Mouse (Mus musculus) stomach, embryonic 15.5 days (tissue): ENCODE data around the gene 3110040N11Rik. TPM values are rescaled to one million over a fixed set of nuclear protein-coding genes. Genes with fewer than 3 reads are reported as not detected.
A peak's percentile ranks its signal among the peaks of the same experiment; 100 is the strongest.

Experiments
- ATAC-seq: fragments of 200-750 bp; cut with Nextera tagmentation; 2 replicates; pipeline ENCODE4 v1.8.0; 2017; ENCODE audit warnings: low read depth, moderate number of reproducible peaks, moderate TSS enrichment; ENCODE audit not compliant: insufficient read depth, low FRiP score
- H3K27ac ChIP-seq: fragments of 300-500 bp; sonication (generic); 2 replicates; pipeline ENCODE4 v1.5.1; 2015; ENCODE audit warnings: mild to moderate bottlenecking, inconsistent platforms
- H3K27me3 ChIP-seq: fragments of 300-500 bp; sonication (generic); replicated peaks from 2 replicates; pipeline ENCODE4 v1.6.1; 2015; ENCODE audit warnings: inconsistent platforms
- H3K36me3 ChIP-seq: fragments of 300-500 bp; sonication (generic); 2 replicates; pipeline ENCODE4 v1.6.1; 2015; ENCODE audit warnings: inconsistent platforms
- H3K4me1 ChIP-seq: fragments of 300-500 bp; sonication (generic); 2 replicates; pipeline ENCODE4 v1.6.1; 2015; ENCODE audit warnings: inconsistent platforms
- H3K4me2 ChIP-seq: fragments of 300-500 bp; sonication (generic); 2 replicates; pipeline ENCODE4 v1.6.1; 2015; ENCODE audit warnings: mild to moderate bottlenecking, inconsistent platforms
- H3K4me3 ChIP-seq: fragments of 300-500 bp; sonication (generic); replicated peaks from 2 replicates; pipeline ENCODE4 v1.5.1; 2015; ENCODE audit warnings: inconsistent platforms
- H3K9ac ChIP-seq: fragments of 300-500 bp; sonication (generic); 2 replicates; pipeline ENCODE4 v1.6.1; 2015; ENCODE audit warnings: inconsistent platforms
- H3K9me3 ChIP-seq: fragments of 300-500 bp; sonication (generic); 2 replicates; pipeline ENCODE4 v1.6.1; 2016; ENCODE audit warnings: inconsistent platforms
- WGBS: fragments of 180-500 bp; shearing (Covaris S2); methylation state at CpG from one replicate; pipeline ENCODE4 v1.1.7; 2015; 5-methylcytosine and 5-hydroxymethylcytosine counted together
- polyA plus RNA-seq: library from polyadenylated mRNA; unstranded; fragments of >200 nt; fragmentation: Nextera tagmentation; extraction: Ambion mirVana; gene quantifications from 2 replicates; pipeline ENCODE4 v1.2.1, GENCODE M21; 2015

The 3110040N11Rik gene
- polyA plus RNA-seq, 1 experiment from 2014 or later = 48.6 TPM

DNA sequence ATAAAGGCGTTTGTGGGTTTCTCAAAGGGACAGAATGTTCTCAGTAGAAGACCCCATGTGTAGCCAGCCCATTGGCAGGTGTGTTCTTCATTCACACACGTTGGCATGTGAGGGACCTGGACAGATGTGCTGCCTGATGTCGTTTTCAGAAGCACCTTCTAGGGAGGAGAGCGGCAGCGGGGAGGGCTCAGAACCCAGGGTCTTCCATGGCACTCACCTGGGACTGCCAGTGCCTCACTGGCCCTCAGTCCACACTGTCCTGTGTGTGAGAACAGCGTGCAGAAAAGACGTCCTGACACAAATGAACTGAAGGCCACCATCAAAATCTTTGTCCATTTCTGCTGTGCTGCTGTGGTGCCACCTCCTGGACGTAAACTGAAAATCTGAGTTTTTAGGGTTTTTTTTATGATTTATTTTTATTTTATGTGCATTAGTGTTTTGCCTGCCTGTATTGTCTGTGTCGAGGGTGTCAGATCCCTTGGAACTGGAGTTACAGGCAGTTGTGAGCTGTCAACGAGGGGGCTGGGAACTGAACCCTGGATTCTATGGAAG lies 11.5 kb downstream of the 3110040N11Rik start:
- H3K27me3 ChIP-seq = no peaks in the 10 kb centered on the region
- H3K4me3 ChIP-seq = no peak overlapping the region
- H3K9me3 ChIP-seq = 0 out of 2 replicates have a peak, but pooled peaks cover 7% of the 10 kb centered on the region
- no peak overlapping the region for H3K4me2 ChIP-seq
- H3K9ac ChIP-seq = no peak overlapping the region
- H3K36me3 ChIP-seq = peaks cover 16% of the 10 kb centered on the region
- H3K4me1 ChIP-seq = no peaks in the 10 kb centered on the region
- no peak for ATAC-seq
- 71% methylated on average over 10 of the region's 10 CpGs for WGBS
- H3K27ac ChIP-seq = no peak overlapping the region

DNA sequence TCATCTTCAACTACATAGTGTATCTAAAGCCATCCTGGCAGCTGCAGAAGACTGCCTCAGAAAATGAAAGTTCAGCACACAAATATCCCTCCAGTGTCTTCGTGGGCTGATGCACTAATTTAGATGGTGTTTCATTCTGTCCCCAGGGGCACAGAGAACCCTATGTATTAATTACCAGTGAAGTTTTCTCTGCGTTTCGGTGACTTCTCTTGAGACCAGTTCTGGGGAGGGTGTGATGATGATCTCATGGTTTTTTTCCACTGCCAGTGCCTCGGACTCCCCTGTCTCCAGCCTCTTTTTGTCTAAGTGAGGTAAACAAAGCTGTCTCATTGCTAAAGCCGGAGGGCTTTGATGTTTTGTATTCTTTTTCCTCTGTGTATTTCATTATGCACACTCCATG lies 14.0 kb downstream of the 3110040N11Rik start:
- Histone ChIP-seq H3K4me2 (no peak overlapping the region), H3K36me3 (peaks cover 6% of the 10 kb centered on the region), H3K27me3 (no peaks in the 10 kb centered on the region), H3K4me1 (no peaks in the 10 kb centered on the region), H3K27ac (no peak overlapping the region), H3K9me3 (0 out of 2 replicates have a peak, but pooled peaks cover 2% of the 10 kb centered on the region), H3K9ac (no peak overlapping the region), H3K4me3 (no peak overlapping the region)
- 77% methylated on average over 5 of the region's 5 CpGs for WGBS
- no peak for ATAC-seq

GRCm38 (mm10) chr7:81772786-81773539 lies 16.3 kb downstream of the 3110040N11Rik start:
- no peaks in the 10 kb centered on the region for H3K27me3 ChIP-seq
- no peak overlapping the region for H3K4me2 ChIP-seq
- no peak overlapping the region for H3K9ac ChIP-seq
- ATAC-seq = no peak
- WGBS = 68% methylated on average over 10 of the region's 10 CpGs
- no peaks in the 10 kb centered on the region for H3K9me3 ChIP-seq
- H3K36me3 ChIP-seq = no peaks in the 10 kb centered on the region; the same call in 1 of the 2 replicates
- H3K4me1 ChIP-seq = no peaks in the 10 kb centered on the region
- no peak overlapping the region for H3K4me3 ChIP-seq
- no peak overlapping the region for H3K27ac ChIP-seq

DNA sequence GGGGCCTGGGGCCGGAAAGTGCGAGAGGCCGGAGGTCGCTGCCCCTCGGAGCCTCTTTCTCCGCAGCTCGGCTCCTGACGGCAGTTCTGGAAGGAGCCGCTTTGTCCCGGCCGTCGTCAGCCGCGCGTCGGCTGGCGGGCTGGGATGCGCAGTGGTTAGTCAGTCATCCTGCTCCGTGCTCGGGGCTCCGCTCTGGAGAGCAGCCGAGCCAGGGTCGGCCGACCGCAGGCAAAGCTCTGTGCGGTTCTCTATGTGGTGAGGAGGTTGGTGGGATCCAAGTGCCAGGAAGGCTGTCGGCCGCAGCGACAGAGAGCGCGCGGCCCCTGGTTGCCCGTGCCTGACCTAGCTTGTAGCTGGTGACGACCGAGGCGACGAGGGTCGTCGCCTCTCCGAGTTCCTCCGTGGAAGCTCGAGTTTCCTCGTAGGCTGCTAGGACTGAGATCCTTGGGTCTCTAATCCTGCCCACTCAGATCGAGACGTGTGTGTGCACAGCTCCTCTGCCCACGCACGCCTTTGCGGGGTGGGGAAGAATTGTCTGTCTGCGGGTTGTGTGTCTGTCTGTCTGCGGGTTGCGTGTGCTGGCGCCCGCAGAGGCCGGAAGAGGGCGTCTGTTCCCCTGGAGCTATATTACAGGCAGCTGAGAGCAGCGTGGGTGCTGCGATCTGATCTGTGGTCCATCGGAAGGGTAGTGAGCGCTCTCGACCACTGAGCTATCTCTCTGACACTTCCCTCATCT lies 26.0 kb downstream of the 3110040N11Rik start:
- peak; percentile 58 for ATAC-seq
- Histone ChIP-seq H3K27me3 (no peaks in the 10 kb centered on the region), H3K36me3 (no peaks in the 10 kb centered on the region), H3K9ac (peak overlapping the region; percentile 98), H3K4me3 (peak overlapping the region; percentile 99), H3K9me3 (no peaks in the 10 kb centered on the region), H3K4me2 (peak overlapping the region; percentile 92), H3K27ac (peak overlapping the region; percentile 91), H3K4me1 (peaks cover 8% of the 10 kb centered on the region; the same call in 1 of the 2 replicates)
- WGBS = 3% methylated on average over 60 of the region's 60 CpGs

DNA sequence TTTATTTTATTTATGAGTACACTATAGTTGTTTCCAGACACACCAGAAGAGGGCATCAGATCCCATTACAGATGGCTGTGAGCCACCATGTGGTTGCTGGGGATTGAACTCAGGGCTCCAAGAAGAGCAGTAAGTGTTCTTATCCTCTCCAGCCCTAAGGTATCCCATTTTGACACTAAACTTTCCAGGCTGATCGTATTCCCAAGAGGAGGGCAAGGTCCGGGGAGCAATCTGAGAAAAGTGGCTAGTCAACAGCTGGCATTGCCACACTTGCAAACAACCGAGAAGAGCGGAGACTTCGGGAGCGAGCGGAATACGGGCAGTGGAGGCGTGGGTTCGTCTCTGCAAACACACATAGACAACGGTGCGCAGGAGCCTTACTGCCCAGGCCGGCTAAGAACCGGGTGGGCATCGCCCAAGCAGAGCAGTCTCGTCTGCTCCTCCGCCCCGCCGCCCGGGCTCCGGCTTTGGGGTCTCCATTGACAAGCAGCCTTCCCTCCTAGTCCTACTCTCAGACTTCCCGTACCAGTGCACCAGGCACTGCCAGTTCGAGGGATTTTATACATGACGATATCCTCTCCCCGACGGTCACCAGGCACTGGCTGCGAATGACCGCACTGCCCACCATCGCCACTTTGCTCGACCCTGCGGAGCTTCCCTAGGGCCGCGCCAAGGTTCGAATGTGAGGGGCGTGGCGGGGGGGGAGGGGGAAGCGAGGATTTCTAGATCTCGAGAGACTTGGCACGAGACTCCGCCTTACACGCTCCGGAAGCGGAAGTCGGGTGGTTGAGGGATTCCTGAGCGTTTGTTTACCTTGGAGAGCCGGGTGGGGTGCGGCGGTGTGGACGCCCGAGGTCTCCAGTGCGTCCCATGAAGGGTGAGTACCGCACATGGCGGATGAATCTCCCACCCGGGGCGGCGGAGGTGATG lies 26.8 kb downstream of the 3110040N11Rik start, which contains the start of gene Ramac:
Gene Ramac, plus strand, starts transcription at position 746 of the 930 bp plus-strand sequence.
- Histone ChIP-seq H3K4me2 (peak within 1 kb of the TSS; percentile 92), H3K27me3 (no peaks in the 10 kb centered on the region), H3K27ac (peak within 1 kb of the TSS; percentile 91), H3K4me3 (peak within 1 kb of the TSS; percentile 99), H3K4me1 (peaks cover 8% of the 10 kb centered on the region; the same call in 1 of the 2 replicates), H3K9me3 (no peaks in the 10 kb centered on the region), H3K9ac (peak within 1 kb of the TSS; percentile 98), H3K36me3 (no peaks in the 10 kb centered on the region)
- ATAC-seq = peak; percentile 97
- WGBS = under 1% methylated on average over 56 of the region's 56 CpGs

- no peak overlapping the region for H3K27ac ChIP-seq
- no peaks in the 10 kb centered on the region for H3K9me3 ChIP-seq
- no peaks in the 10 kb centered on the region for H3K27me3 ChIP-seq
- 80% methylated on average over 3 of the region's 3 CpGs for WGBS
- H3K36me3 ChIP-seq = no peaks in the 10 kb centered on the region
- no peak for ATAC-seq
- H3K4me2 ChIP-seq = no peak overlapping the region
- H3K4me1 ChIP-seq = no peaks in the 10 kb centered on the region
- H3K9ac ChIP-seq = no peak overlapping the region
- no peak overlapping the region for H3K4me3 ChIP-seq
Measured at GRCm38 (mm10) chr7:81747956-81748355, 41.3 kb downstream of the 3110040N11Rik start.

- Histone ChIP-seq H3K27me3 (no peaks in the 10 kb centered on the region), H3K9ac (no peak overlapping the region), H3K4me3 (no peak overlapping the region), H3K9me3 (no peaks in the 10 kb centered on the region), H3K4me1 (no peaks in the 10 kb centered on the region), H3K36me3 (no peaks in the 10 kb centered on the region), H3K4me2 (no peak overlapping the region), H3K27ac (no peak overlapping the region)
- ATAC-seq = no peak; the same call in 1 of the 2 replicates
- 73% methylated on average over 4 of the region's 4 CpGs for whole genome bisulfite sequencing
Measured at GRCm38 (mm10) chr7:81744145-81744544, 45.1 kb downstream of the 3110040N11Rik start.

- H3K9ac ChIP-seq = no peak overlapping the region
- H3K27me3 ChIP-seq = no peaks in the 10 kb centered on the region
- H3K9me3 ChIP-seq = no peaks in the 10 kb centered on the region
- H3K4me1 ChIP-seq = no peaks in the 10 kb centered on the region
- H3K4me2 ChIP-seq = no peak overlapping the region
- H3K4me3 ChIP-seq = no peak overlapping the region
- no peaks in the 10 kb centered on the region for H3K36me3 ChIP-seq
- H3K27ac ChIP-seq = no peak overlapping the region
- 86% methylated on average over 7 of the region's 7 CpGs for WGBS
- no peak for ATAC-seq
Measured at GRCm38 (mm10) chr7:81740010-81740409, 49.3 kb downstream of the 3110040N11Rik start.

DNA sequence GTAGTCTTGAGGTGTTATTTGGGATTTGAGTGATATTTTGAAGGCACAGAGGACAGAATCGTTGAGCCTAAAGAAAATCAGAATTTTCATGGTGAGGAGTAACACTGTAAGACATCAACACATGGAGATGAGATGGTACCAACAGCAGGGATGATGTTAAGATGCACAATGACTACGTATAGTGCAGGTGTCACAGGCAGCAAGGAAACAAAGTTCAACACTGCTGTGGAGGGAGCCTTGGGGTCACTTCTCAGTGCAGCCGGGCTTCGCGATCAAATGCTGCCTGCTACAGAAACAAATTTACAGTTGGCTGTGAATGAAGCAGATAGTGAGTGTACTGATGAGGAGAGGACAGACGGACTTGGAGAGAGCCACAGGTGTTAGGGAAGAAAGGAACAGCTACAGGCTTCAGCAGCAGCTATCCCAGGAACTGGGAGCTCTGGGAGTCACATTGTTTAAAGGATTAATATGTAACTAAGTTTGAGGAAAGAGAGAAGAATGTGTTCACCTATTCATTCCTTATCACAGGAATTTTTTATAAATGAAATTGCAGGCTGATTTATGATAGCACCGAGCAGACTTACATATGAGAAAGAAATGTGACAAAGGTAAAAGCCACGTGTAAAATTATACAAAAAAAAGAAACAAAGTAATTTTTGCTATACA lies 50.4 kb downstream of the 3110040N11Rik start:
- Histone ChIP-seq H3K4me3 (no peak overlapping the region), H3K27ac (peak overlapping the region; percentile 59; the same call in 1 of the 2 replicates), H3K4me2 (peak overlapping the region; percentile 30; the same call in 1 of the 2 replicates), H3K9me3 (no peaks in the 10 kb centered on the region), H3K27me3 (no peaks in the 10 kb centered on the region), H3K9ac (no peak overlapping the region), H3K36me3 (no peaks in the 10 kb centered on the region), H3K4me1 (no peaks in the 10 kb centered on the region)
- ATAC-seq = peak; percentile 71
- WGBS = 52% methylated on average over 8 of the region's 8 CpGs

DNA sequence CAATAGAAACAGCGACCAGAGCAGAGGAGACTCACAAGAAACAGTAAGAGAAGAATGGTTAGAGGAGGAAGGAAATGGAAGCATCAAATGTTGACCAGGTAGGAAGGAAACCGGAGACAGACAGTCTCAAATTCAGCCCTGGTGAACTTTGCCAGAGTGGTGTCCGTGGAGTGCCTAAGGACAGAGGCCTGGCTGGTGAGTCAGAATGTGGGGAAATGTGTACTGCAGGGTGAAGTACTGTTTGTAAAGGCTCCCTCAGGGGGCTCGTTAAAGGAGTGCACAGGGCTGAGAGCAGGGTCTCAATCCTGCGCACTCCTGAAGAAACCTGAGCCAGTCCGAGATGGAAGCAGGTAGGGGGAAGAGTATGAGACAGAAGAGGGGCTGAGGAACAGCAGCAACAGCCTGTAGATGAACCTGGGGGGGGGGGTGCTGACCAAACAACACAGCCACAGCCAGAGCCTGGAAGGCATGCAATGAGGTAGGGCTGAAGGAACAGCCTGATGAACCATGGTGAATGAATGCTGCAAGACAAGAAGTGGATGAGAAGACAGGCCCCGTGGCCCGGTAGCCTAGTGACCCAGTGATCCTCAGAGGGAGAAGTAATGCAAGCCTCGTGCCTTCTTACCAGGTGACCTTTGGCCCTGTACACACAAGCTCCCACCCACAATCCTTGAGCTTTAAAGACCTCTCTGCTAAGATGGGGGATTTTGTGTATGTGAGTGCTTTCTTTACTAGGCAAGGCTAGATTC lies 53.8 kb downstream of the 3110040N11Rik start:
- Histone ChIP-seq H3K9me3 (no peaks in the 10 kb centered on the region), H3K4me3 (no peak overlapping the region), H3K36me3 (no peaks in the 10 kb centered on the region), H3K4me2 (no peak overlapping the region), H3K27me3 (no peaks in the 10 kb centered on the region), H3K9ac (no peak overlapping the region), H3K4me1 (no peaks in the 10 kb centered on the region), H3K27ac (no peak overlapping the region)
- ATAC-seq = no peak
- 54% methylated on average over 9 of the region's 9 CpGs for WGBS
